Mouse (Mus musculus) stomach, adult 2 months (tissue): ENCODE data around the gene Naa15. TPM values are rescaled to one million over a fixed set of nuclear protein-coding genes. Genes with fewer than 3 reads are reported as not detected.

Experiments
- polyA plus RNA-seq: library from polyadenylated mRNA; depleted of rRNA; stranded (reverse); fragments of >200 nt; gene quantifications from 2 replicates; pipeline ENCODE4 v1.2.3, GENCODE M21; 2012; rRNA removed

Naa15 gene
- polyA plus RNA-seq: 0.23 and 0.43 TPM in 2 replicates

DNA sequence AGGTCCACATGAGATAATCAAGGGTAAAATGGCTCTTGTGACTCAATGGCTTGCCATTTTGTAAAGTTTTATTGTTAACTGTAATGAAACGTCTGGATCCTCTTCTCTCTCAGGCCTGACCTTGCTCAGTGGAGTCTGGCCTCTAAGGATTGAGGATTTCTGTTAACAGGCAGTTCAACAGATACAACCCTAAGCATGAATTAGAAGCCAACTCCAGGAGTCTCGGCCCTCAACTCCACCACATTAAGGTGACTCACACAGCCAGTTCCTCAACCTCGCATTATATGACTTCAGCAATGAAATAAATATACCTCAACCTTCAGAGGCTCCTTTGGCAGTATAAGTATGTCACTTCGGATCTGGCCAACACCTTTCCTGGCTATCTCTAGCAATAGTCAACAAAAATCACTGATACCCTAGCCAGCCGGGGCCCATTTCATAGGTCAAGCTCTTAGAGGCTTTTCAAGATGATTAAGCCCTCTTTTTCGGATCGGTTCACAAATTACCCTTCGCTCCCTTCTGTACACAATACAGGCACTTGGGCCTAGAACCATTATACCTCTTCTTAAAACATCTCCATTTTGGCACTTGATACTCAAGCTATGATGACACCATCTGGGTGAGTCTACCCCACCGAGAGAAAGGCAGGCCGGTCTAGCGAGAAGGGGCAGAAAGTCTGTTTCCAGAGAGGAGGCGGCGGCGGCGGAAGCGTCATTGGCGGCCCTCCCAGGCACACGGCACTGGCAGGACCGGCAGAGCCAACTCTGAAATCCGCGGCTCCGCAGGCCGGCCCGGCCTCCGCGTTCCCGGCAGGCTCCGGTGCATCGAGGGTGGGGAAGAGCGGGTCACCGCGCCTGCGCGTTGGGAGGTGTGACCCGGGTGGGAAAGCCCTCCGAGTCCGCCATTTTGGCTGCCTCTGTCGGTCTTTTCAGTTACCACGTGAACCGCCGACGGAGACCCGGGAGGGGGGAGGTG is at the start of gene Naa15:
Gene Naa15, plus strand, starts transcription at position 51 of the 975 bp plus-strand sequence.

DNA sequence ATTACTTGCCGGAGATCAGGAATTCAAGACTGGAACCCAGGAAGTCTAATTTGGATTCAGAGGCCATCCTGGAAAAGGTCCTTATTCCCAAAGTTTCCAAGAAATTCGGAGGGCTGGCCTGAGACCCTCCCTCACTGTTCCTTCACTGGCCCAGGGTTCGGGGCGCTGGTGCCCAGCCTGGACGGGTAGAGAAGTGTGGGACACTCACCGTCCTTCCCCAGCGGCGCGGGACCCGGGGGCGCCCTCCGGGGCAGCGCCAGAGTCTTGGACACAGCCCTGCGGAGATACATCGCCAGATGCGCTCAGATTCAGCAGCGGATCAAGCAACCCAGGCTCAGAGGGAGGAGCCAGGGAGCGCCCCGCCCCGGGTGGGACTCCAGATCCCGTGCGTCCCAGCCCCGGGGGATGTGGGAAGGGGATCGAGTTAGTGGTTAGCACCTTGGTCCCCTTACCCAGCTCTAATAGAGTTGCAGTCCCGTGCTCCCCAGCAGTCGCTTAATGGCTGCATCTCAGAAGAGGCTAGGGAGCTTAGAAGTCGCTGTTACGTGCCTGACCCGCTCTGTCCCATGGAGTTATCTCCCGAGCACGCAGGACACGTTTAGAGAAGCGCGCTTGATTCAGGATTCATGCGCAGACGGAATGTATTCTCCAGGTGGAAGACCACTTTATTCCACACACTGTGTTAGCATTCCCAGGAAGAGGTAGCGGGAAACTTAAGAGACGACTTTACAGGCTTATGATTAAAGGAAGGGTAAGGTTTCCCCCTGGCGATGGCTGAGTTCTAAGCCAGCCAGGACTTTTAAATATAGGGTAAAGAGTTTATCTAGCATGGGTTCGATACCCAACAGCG is 18.5 kb upstream of the Naa15 start, which contains the start of gene Mgarp:
Gene Mgarp, minus strand, starts transcription at position 520 of the 850 bp plus-strand sequence.

DNA sequence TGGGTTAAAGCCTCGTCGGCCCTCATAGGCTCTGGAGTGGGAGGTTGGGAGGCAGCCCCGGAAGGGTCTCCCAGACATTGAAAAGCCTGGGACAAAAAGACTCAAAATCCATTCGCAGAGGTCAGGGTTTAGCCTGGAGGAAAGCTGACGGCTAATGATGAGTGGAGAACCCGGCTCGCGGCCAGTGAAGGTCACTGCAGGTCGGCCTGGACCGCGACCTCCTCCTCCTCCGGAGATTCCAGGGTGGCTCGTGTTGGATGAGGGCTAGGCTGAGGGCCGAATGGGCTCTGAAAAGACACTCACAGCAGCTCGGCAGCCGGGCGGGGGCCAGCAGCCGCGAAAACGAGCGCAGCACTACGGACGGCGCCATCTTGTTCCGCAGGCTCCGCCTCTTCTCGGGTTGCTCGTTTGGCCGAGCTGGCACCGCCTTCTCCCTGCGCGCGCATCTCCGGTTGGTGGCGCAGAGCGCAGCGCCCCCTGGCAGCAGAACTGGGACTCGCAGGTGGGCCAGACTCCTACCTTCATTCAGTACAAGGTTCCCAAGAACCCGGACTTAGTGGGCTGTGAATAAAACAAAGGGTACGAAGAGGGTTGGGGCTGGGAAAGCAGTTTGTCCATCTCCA is 6.3 kb upstream of the Naa15 start, which contains the start of gene Ndufc1:
Gene Ndufc1, minus strand, starts transcription at position 428 of the 623 bp plus-strand sequence.

DNA sequence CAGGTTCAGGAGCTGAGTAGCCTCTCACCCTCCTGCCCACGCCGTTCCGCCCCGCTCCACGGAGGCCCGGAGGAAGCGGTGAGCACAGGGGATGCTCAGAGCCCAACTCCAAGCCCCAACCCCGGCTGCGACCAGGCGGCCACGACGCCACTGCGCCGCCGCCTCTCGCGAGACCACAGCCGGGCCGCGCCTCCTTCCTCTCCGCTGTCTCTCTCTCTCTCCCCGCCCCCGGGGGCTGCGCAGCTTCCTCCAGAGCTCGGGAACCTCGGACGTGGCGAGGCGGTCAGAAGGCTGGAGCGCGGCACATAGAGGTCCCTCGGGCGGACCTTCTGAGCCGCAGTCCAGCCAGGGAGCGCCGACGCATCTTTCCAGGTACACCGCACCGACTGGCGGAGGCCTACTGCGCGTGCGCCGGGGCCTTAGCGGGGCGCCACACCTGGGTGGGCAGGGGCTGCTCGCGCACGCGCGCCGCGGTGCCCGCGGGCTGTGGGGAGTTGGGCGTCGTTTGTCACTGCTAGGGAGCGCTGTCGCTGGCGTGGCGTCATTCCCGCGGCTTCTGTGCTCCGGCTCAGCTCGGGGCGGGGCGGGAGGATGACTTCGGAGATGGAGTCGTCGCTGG is 68.9 kb downstream of the Naa15 start, which contains the start of gene Rab33b:
Gene Rab33b, plus strand, starts transcription at position 180 of the 619 bp plus-strand sequence.

Other genes starting within 250 kb of the Naa15 start
- 12.9 and 16.2 TPM in 2 replicates for gene Noct, start 190.7 kb upstream of the Naa15 start, polyA plus RNA-seq
- 13.3 and 15.0 TPM in 2 replicates for gene Elf2, start 74.5 kb upstream of the Naa15 start, polyA plus RNA-seq
- gene Mgarp, start 18.4 kb upstream of the Naa15 start, polyA plus RNA-seq: 0.23 and 0.53 TPM in 2 replicates
- gene Ndufc1, start 6.2 kb upstream of the Naa15 start, polyA plus RNA-seq: 107 and 126 TPM in 2 replicates
- 2.1 and 2.2 TPM in 2 replicates for gene Rab33b, start 68.8 kb downstream of the Naa15 start, polyA plus RNA-seq
- 2.8 and 4.4 TPM in 2 replicates for gene Setd7, start 145.7 kb downstream of the Naa15 start, polyA plus RNA-seq
- gene Mgst2, start 245.2 kb downstream of the Naa15 start, polyA plus RNA-seq: 9.7 and 15.2 TPM in 2 replicates